In genomic region chr13:86857910-86858309, GRCm38 (mm10) we compare ENCODE assay signal across 33 mouse cellular contexts.
"Had no signal": no experiment of that assay in that cellular context is flagged by ENCODE, and none has a peak within 500 bp of the region (broad histone marks: within the 10 kb centered on the region; RNA-seq: fewer than 3 reads in every experiment).

No protein-coding gene starts in this region.

- ATAC-seq: hindbrain, embryonic 16.5 days; hindbrain, postnatal 0 days; inflammation-experienced regulatory T-cells, adult 6 months had no signal

- H3K9me3 ChIP-seq: heart, embryonic 10.5 days; heart, embryonic 12.5 days; heart, embryonic 13.5 days; heart, embryonic 15.5 days; hindbrain, embryonic 10.5 days; hindbrain, embryonic 12.5 days; hindbrain, embryonic 13.5 days; hindbrain, embryonic 15.5 days; kidney, embryonic 15.5 days had no signal

- H3K36me3 ChIP-seq: heart, embryonic 10.5 days; heart, embryonic 12.5 days; heart, embryonic 13.5 days; heart, embryonic 15.5 days; hindbrain, embryonic 10.5 days; hindbrain, embryonic 12.5 days; hindbrain, embryonic 13.5 days; hindbrain, embryonic 15.5 days; kidney, embryonic 15.5 days had no signal

- H3K9ac ChIP-seq: heart, embryonic 12.5 days; heart, embryonic 13.5 days; heart, embryonic 15.5 days; hindbrain, embryonic 12.5 days; hindbrain, embryonic 13.5 days; hindbrain, embryonic 14.5 days; hindbrain, embryonic 15.5 days; kidney, embryonic 15.5 days had no signal

- H3K27ac ChIP-seq: heart, embryonic 10.5 days; heart, embryonic 13.5 days; heart, embryonic 15.5 days; hindbrain, embryonic 10.5 days; hindbrain, embryonic 12.5 days; hindbrain, embryonic 13.5 days; hindbrain, embryonic 14.5 days; hindbrain, embryonic 15.5 days; hindbrain, postnatal 0 days; kidney, embryonic 15.5 days; kidney, postnatal 0 days; layer of hippocampus, adult 2 months; left cerebral cortex, adult 2 months had no signal

- DNase-seq: heart, postnatal 10 days; heart, postnatal 14 days; heart, postnatal 36 days; heart, postnatal 4 days; kidney, adult 11 months; kidney, adult 18-20 months; kidney, adult 2 months; kidney, adult 8-10 months; kidney, adult 9 months; kidney, postnatal 10 days; kidney, postnatal 14 days; kidney, postnatal 25 days; kidney, postnatal 36 days; kidney, postnatal 4 days; layer of hippocampus, adult 9-11 months; layer of hippocampus, postnatal 36 days had no signal

- H3K4me3 ChIP-seq: heart, embryonic 10.5 days; heart, embryonic 12.5 days; heart, embryonic 13.5 days; heart, embryonic 15.5 days; hindbrain, embryonic 10.5 days; hindbrain, embryonic 12.5 days; hindbrain, embryonic 13.5 days; hindbrain, embryonic 15.5 days; kidney, embryonic 15.5 days; layer of hippocampus, adult 2 months; left cerebral cortex, adult 2 months had no signal

- H3K4me2 ChIP-seq: heart, embryonic 11.5 days; heart, embryonic 12.5 days; heart, embryonic 13.5 days; heart, embryonic 15.5 days; hindbrain, embryonic 12.5 days; hindbrain, embryonic 13.5 days; hindbrain, embryonic 14.5 days; hindbrain, embryonic 15.5 days; kidney, embryonic 15.5 days had no signal

- H3K27me3 ChIP-seq: heart, embryonic 12.5 days; heart, embryonic 13.5 days; heart, embryonic 15.5 days; hindbrain, embryonic 12.5 days; hindbrain, embryonic 13.5 days; hindbrain, embryonic 15.5 days; kidney, embryonic 15.5 days had no signal

- H3K4me1 ChIP-seq: heart, embryonic 10.5 days; heart, embryonic 12.5 days; heart, embryonic 13.5 days; heart, embryonic 15.5 days; hindbrain, embryonic 10.5 days; hindbrain, embryonic 12.5 days; hindbrain, embryonic 13.5 days; hindbrain, embryonic 15.5 days; kidney, embryonic 15.5 days had no signal
